Comparison of ENCODE assay signal across 10 mouse cellular contexts in the genomic region with DNA sequence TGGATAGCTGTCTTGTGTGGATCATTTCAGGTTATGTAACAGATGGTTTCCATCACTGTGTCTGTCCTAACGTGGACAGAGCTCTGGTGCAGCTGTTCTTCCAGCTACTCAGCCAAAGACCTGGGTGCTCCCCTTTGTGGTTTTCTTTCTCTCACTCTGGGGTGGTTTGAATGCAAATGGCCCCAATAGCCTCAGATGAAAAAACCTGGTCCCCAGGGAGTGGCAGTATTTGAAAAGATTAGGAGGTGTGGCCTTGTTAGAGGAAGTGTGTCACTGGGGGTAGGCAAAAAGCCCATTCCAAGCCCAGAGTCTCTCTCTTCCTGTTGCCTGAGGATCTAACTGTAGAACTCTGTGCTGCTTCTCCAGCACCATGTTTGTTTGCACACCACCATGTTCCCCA.
"Had no signal": no experiment of that assay in that cellular context is flagged by ENCODE, and none has a peak within 500 bp of the region (broad histone marks: within the 10 kb centered on the region; RNA-seq: fewer than 3 reads in every experiment).

No protein-coding gene starts in this region.

- DNase-seq: lung, adult 18-20 months; lung, embryonic 14.5 days; lung, postnatal 10 days; lung, postnatal 4 days; midbrain, embryonic 14.5 days; right cerebral cortex, adult 18-20 months; right cerebral cortex, postnatal 14 days; thymus, adult 18-20 months; thymus, postnatal 14 days; thymus, postnatal 36 days had no signal
